Mouse (Mus musculus) bone marrow macrophage, adult 2 months (primary cell): ENCODE data around the gene Rmi2. TPM values are rescaled to one million over a fixed set of nuclear protein-coding genes. Genes with fewer than 3 reads are reported as not detected.

Source experiments
- H3K27ac ChIP-seq: 2 replicates; pipeline ENCODE4 v1.5.1; 2012; ENCODE audit warnings: low read depth, low read length; ENCODE audit not compliant: insufficient read depth
- H3K4me1 ChIP-seq: 2 replicates; pipeline ENCODE4 v1.6.1; 2012; ENCODE audit warnings: low read length; ENCODE audit not compliant: control insufficient read depth, insufficient read depth
- H3K4me3 ChIP-seq: 2 replicates; pipeline ENCODE4 v1.5.1; 2012; ENCODE audit warnings: mild to moderate bottlenecking, low read length, moderate library complexity; ENCODE audit not compliant: insufficient read depth
- CTCF ChIP-seq: IDR thresholded peaks from 2 replicates; pipeline ENCODE4 v1.5.1; 2012; ENCODE audit warnings: low read depth, mild to moderate bottlenecking, low read length, moderate library complexity
- POLR2A ChIP-seq: IDR thresholded peaks from 2 replicates; pipeline ENCODE4 v1.6.1; 2012; ENCODE audit warnings: mild to moderate bottlenecking, low read depth, low read length, borderline replicate concordance
- polyA plus RNA-seq: library from polyadenylated mRNA; stranded (reverse); fragments of >200 nt; gene quantifications from 2 replicates; pipeline ENCODE4 v1.2.4, GENCODE M21; 2012; ENCODE audit not compliant: missing spikeins, insufficient read depth, insufficient read length

The Rmi2 gene
- polyA plus RNA-seq, 1 experiment, result 0.75 TPM

GRCm38 (mm10) chr16:10915066-10915465 lies 80.2 kb downstream of the Rmi2 start:
- no peak for TF ChIP-seq CTCF
- TF ChIP-seq POLR2A, result no peak
- Histone ChIP-seq H3K4me3 (no peak overlapping the region), H3K4me1 (no peaks in the 10 kb centered on the region), H3K27ac (no peak overlapping the region)

- Histone ChIP-seq H3K4me3 (no peak overlapping the region), H3K27ac (no peak overlapping the region), H3K4me1 (no peaks in the 10 kb centered on the region)
- TF ChIP-seq CTCF (no peak), POLR2A (no peak)
These were observed 81.4 kb downstream of the Rmi2 start for GRCm38 (mm10) chr16:10916271-10916670.

- H3K4me3 ChIP-seq, result no peak overlapping the region
- H3K4me1 ChIP-seq, result no peaks in the 10 kb centered on the region
- TF ChIP-seq POLR2A (no peak), CTCF (no peak)
- H3K27ac ChIP-seq, result no peak overlapping the region
These were observed 85.0 kb downstream of the Rmi2 start for GRCm38 (mm10) chr16:10919856-10920255.

GRCm38 (mm10) chr16:10923561-10923960 lies 88.7 kb downstream of the Rmi2 start:
- Histone ChIP-seq H3K4me1 (no peaks in the 10 kb centered on the region), H3K4me3 (no peak overlapping the region), H3K27ac (no peak overlapping the region)
- no peak for TF ChIP-seq CTCF
- no peak for TF ChIP-seq POLR2A

- Histone ChIP-seq H3K4me3 (no peak overlapping the region), H3K4me1 (no peaks in the 10 kb centered on the region), H3K27ac (no peak overlapping the region)
- TF ChIP-seq POLR2A (no peak), CTCF (no peak)
These were observed 90.8 kb downstream of the Rmi2 start for GRCm38 (mm10) chr16:10925591-10926180.

GRCm38 (mm10) chr16:10927026-10927425 lies 92.2 kb downstream of the Rmi2 start:
- Histone ChIP-seq H3K4me1 (no peaks in the 10 kb centered on the region), H3K4me3 (no peak overlapping the region), H3K27ac (no peak overlapping the region)
- TF ChIP-seq CTCF (no peak), POLR2A (no peak)

- no peak overlapping the region for H3K4me3 ChIP-seq
These were observed 98.5 kb downstream of the Rmi2 start for GRCm38 (mm10) chr16:10933372-10933771.

GRCm38 (mm10) chr16:10934047-10934446 lies 99.2 kb downstream of the Rmi2 start:
- H3K27ac ChIP-seq, result no peak overlapping the region
- H3K4me3 ChIP-seq, result no peak overlapping the region
- H3K4me1 ChIP-seq, result peaks cover 5% of the 10 kb centered on the region; the same call in 1 of the 2 replicates
- no peak for TF ChIP-seq POLR2A
- no peak for TF ChIP-seq CTCF

More at GRCm38 (mm10) chr16:10933372-10933771, 98.5 kb downstream of the Rmi2 start:
- TF ChIP-seq POLR2A (no peak), CTCF (no peak)
- Histone ChIP-seq H3K4me1 (peaks cover 5% of the 10 kb centered on the region; the same call in 1 of the 2 replicates), H3K27ac (no peak overlapping the region)

GRCm38 (mm10) chr16:10936700-10937319 lies 102.0 kb downstream of the Rmi2 start:
- TF ChIP-seq POLR2A (no peak), CTCF (no peak)
- no peak overlapping the region for H3K27ac ChIP-seq
- H3K4me1 ChIP-seq, result peaks cover 5% of the 10 kb centered on the region; the same call in 1 of the 2 replicates
- H3K4me3 ChIP-seq, result no peak overlapping the region

- H3K4me1 ChIP-seq, result peaks cover 5% of the 10 kb centered on the region; the same call in 1 of the 2 replicates
- TF ChIP-seq POLR2A (no peak), CTCF (no peak)
- no peak overlapping the region for H3K27ac ChIP-seq
- no peak overlapping the region for H3K4me3 ChIP-seq
These were observed 102.6 kb downstream of the Rmi2 start for GRCm38 (mm10) chr16:10937497-10937896.

GRCm38 (mm10) chr16:10939932-10940331 lies 105.1 kb downstream of the Rmi2 start:
- TF ChIP-seq CTCF (no peak), POLR2A (no peak)
- H3K4me1 ChIP-seq, result peaks cover 5% of the 10 kb centered on the region; the same call in 1 of the 2 replicates
- no peak overlapping the region for H3K27ac ChIP-seq
- no peak overlapping the region for H3K4me3 ChIP-seq
